Mouse (Mus musculus) limb, embryonic 14.5 days (tissue): ENCODE measurements at regions not wholly inside any gene's neighbourhood (a gene's known extent, or its start where the extent isn't known, plus 50 kb on each side); places are given as distances from the start of the nearest gene placed in this dataset.

Source experiments
- ATAC-seq: fragments of 200-750 bp; cut with Nextera tagmentation; 2 replicates; pipeline ENCODE4 v1.8.0; 2017; ENCODE audit warnings: low read depth, moderate number of reproducible peaks, moderate TSS enrichment; ENCODE audit not compliant: low FRiP score
- DNase-seq: peaks from one replicate; pipeline ENCODE4 v3.0.0-alpha.2; 2015; ENCODE audit warnings: low spot score
- H3K27ac ChIP-seq: fragments of 300-500 bp; sonication (generic); replicated peaks from 2 replicates; pipeline ENCODE4 v1.5.1; 2014; ENCODE audit warnings: low read depth, mild to moderate bottlenecking, low read length, moderate library complexity, mixed read lengths
- H3K27me3 ChIP-seq: fragments of 300-500 bp; sonication (generic); 2 replicates; pipeline ENCODE4 v1.6.1; 2014; ENCODE audit warnings: low read length, mixed read lengths; ENCODE audit not compliant: control insufficient read depth, insufficient read depth
- H3K36me3 ChIP-seq: fragments of 300-500 bp; sonication (generic); 2 replicates; pipeline ENCODE4 v1.6.1; 2014; ENCODE audit warnings: mild to moderate bottlenecking, low read length, moderate library complexity, mixed read lengths; ENCODE audit not compliant: control insufficient read depth, insufficient read depth
- H3K4me1 ChIP-seq: fragments of 300-500 bp; sonication (generic); 2 replicates; pipeline ENCODE4 v1.6.1; 2014; ENCODE audit warnings: antibody characterized with exemption, low read length, mixed read lengths; ENCODE audit not compliant: control insufficient read depth, insufficient read depth
- H3K4me2 ChIP-seq: fragments of 300-500 bp; sonication (generic); replicated peaks from 2 replicates; pipeline ENCODE4 v1.6.1; 2014; ENCODE audit warnings: low read depth, mild to moderate bottlenecking, low read length, moderate library complexity; ENCODE audit not compliant: severe bottlenecking
- H3K4me3 ChIP-seq: fragments of 300-500 bp; sonication (generic); replicated peaks from 2 replicates; pipeline ENCODE4 v1.5.1; 2014; ENCODE audit warnings: low read length
- H3K9ac ChIP-seq: fragments of 300-500 bp; sonication (generic); 2 replicates; pipeline ENCODE4 v1.6.1; 2014; ENCODE audit warnings: mild to moderate bottlenecking, low read depth, low read length, moderate library complexity; ENCODE audit not compliant: severe bottlenecking
- H3K9me3 ChIP-seq: fragments of 300-500 bp; sonication (generic); 2 replicates; pipeline ENCODE4 v1.6.1; 2016; ENCODE audit warnings: low read length; ENCODE audit not compliant: control insufficient read depth
- POLR2A ChIP-seq: fragments of 200-500 bp; IDR thresholded peaks from 2 replicates; pipeline ENCODE4 v1.8.0; 2012; ENCODE audit warnings: inconsistent platforms, mild to moderate bottlenecking, moderate library complexity, borderline replicate concordance; ENCODE audit not compliant: insufficient read depth, insufficient read length; ENCODE audit errors: extremely low read depth
- WGBS: fragments of 180-500 bp; shearing (Covaris S2); extraction: QIAGEN DNeasy Blood & Tissue Kit; methylation state at CpG from one replicate; pipeline ENCODE4 v1.1.7; 2014; 5-methylcytosine and 5-hydroxymethylcytosine counted together

DNA sequence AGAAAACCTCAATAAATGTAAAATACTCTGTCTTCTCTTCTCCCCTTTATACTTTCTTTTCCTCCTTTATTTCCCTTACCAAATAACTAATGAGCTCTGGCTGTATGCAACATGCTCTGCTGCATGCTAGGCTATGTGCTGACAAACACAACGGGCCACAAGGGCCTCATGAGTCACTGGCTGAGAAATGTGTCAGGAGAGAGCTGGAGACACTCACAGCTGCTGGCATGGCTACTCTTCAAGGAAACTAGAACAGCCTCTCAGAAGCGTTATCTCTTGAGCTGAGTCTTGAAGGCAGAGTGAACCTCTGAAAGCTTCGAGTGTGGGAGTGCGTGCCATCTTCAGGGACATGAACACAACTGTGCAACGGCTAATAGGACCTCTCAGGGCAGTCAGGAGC, 205.8 kb upstream of the Zfp462 start:
- TF ChIP-seq POLR2A = no peak
- no peak for ATAC-seq
- no peaks in the 10 kb centered on the region for H3K36me3 ChIP-seq
- H3K27me3 ChIP-seq = no peaks in the 10 kb centered on the region
- H3K9ac ChIP-seq = no peak overlapping the region
- no peak for DNase-seq
- H3K27ac ChIP-seq = no peak overlapping the region
- no peaks in the 10 kb centered on the region for H3K4me1 ChIP-seq
- H3K4me3 ChIP-seq = no peak overlapping the region
- no peaks in the 10 kb centered on the region for H3K9me3 ChIP-seq
- 69% methylated on average over 5 of the region's 5 CpGs for WGBS
- H3K4me2 ChIP-seq = no peak overlapping the region

DNA sequence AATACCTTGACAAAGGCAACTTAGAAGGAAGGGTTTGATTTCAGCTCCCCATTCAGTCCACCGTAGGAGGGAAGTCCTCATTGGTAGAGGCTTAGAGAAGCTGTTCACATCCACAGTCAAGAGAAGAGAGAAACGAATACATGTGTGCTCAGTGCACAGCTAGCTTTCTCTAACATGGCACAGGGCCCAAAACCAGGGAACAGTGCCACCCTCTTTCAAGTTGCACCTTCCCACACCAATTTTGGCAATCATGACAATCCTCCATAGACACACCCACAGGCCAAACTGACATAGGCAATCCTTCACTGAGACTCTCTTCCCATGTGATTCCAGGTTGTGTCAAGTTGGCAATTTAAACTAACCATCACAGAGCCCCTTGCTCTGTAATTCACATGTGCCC, 193.4 kb upstream of the Zfp462 start:
- H3K4me1 ChIP-seq = no peaks in the 10 kb centered on the region
- no peak overlapping the region for H3K9ac ChIP-seq
- DNase-seq (no peak), ATAC-seq (no peak)
- no peak for TF ChIP-seq POLR2A
- no peaks in the 10 kb centered on the region for H3K36me3 ChIP-seq
- no peaks in the 10 kb centered on the region for H3K27me3 ChIP-seq
- no peaks in the 10 kb centered on the region for H3K9me3 ChIP-seq
- no peak overlapping the region for H3K4me3 ChIP-seq
- H3K27ac ChIP-seq = no peak overlapping the region
- H3K4me2 ChIP-seq = no peak overlapping the region
- WGBS = 82% methylated on average over 2 of the region's 2 CpGs

DNA sequence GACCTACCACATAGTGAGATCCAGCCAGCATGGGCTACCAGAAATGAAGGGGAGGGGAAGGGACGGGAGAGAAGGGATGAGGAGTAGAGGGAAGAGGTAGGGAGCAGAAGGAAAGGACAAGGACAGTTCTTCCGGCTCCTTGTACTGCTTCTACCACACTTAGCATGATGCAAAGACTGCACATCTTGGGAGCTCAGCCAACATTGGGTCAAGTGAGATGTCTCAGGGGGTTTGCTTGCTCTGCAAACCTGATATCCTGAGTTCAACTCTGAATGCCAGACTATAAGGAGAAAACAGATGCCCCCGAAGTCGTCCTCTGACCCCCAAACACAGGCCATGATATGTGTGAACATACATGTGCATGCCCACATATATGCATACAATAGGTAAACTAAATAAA, 188.4 kb upstream of the Zfp462 start:
- TF ChIP-seq POLR2A = no peak
- WGBS = 83% methylated on average over 4 of the region's 4 CpGs

GRCm38 (mm10) chr4:54757715-54758500, 186.9 kb upstream of the Zfp462 start:
- H3K27ac ChIP-seq = no peak overlapping the region
- H3K4me1 ChIP-seq = peaks cover 5% of the 10 kb centered on the region; the same call in 1 of the 2 replicates
- no peaks in the 10 kb centered on the region for H3K36me3 ChIP-seq
- peak overlapping the region; percentile 31; the same call in 1 of the 2 replicates for H3K9ac ChIP-seq
- no peak for TF ChIP-seq POLR2A
- peak; percentile 52 for DNase-seq
- peak overlapping the region; percentile 19; the same call in 1 of the 2 replicates for H3K4me3 ChIP-seq
- H3K9me3 ChIP-seq = no peaks in the 10 kb centered on the region
- no peaks in the 10 kb centered on the region for H3K27me3 ChIP-seq
- 27% methylated on average over 19 of the region's 19 CpGs for WGBS
- peak overlapping the region; percentile 47 for H3K4me2 ChIP-seq
- 0 out of 2 replicates have a peak, but pooled peaks have one; percentile 23 for ATAC-seq

More for the DNA sequence above, 188.4 kb upstream of the Zfp462 start:
- Histone ChIP-seq H3K9ac (no peak overlapping the region), H3K4me2 (no peak overlapping the region), H3K27ac (no peak overlapping the region), H3K4me3 (no peak overlapping the region), H3K9me3 (no peaks in the 10 kb centered on the region), H3K36me3 (no peaks in the 10 kb centered on the region), H3K4me1 (peaks cover 5% of the 10 kb centered on the region; the same call in 1 of the 2 replicates), H3K27me3 (no peaks in the 10 kb centered on the region)
- DNase-seq = no peak
- ATAC-seq = no peak

DNA sequence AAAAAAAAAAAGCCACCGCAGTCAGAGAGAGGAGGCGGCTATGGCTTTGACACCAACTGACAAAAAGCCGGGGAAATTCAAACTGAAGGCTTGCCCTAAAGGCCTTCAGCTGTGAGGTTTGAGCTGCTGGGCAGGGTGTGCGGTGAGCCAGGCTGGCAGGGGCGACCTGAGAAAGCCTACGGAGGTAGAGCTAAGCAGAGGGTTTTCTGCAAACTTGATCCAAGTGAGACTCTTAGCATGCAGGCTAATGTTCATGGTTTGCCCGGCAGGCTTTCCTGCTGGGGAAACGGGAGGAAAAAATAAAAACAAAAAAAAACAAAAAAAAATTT, 186.4 kb upstream of the Zfp462 start:
- WGBS = 19% methylated on average over 8 of the region's 8 CpGs

More for the DNA sequence above, 186.4 kb upstream of the Zfp462 start:
- ATAC-seq = no peak
- H3K27me3 ChIP-seq = no peaks in the 10 kb centered on the region
- no peaks in the 10 kb centered on the region for H3K36me3 ChIP-seq
- peak overlapping the region; percentile 19; the same call in 1 of the 2 replicates for H3K4me3 ChIP-seq
- peak overlapping the region; percentile 47 for H3K4me2 ChIP-seq
- H3K27ac ChIP-seq = no peak overlapping the region
- TF ChIP-seq POLR2A = no peak
- H3K9me3 ChIP-seq = no peaks in the 10 kb centered on the region
- peaks cover 5% of the 10 kb centered on the region; the same call in 1 of the 2 replicates for H3K4me1 ChIP-seq
- peak overlapping the region; percentile 31; the same call in 1 of the 2 replicates for H3K9ac ChIP-seq
- DNase-seq = no peak
